Mouse (Mus musculus): Measurements from ENCODE around the gene Gm10226. TPM values are rescaled to one million over a fixed set of nuclear protein-coding genes. Genes with fewer than 3 reads are reported as not detected.

The Gm10226 gene
- polyA plus RNA-seq (2015; fragmentation: Nextera tagmentation; extraction: Ambion mirVana) = 5.9 and 11.5 TPM in 2 replicates

DNA sequence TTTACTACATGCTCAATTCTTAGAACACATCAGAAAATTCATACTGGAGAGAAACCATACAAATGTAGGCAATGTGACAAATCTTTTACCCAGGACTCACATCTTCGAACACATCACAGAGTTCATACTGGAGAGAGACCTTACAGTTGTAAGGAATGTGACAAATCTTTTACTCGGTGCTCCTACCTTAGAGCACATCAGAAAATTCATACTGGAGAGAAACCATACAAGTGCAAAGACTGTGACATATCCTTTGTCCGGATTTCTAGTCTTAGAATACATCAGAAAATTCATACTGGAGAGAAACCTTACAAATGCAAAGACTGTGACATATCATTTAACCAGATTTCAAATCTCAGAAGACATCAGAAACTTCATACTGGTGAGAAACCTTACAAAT is at the start of gene Gm10226:
Gene Gm10226, plus strand, starts transcription at position 301 of the 400 bp plus-strand sequence.

DNA sequence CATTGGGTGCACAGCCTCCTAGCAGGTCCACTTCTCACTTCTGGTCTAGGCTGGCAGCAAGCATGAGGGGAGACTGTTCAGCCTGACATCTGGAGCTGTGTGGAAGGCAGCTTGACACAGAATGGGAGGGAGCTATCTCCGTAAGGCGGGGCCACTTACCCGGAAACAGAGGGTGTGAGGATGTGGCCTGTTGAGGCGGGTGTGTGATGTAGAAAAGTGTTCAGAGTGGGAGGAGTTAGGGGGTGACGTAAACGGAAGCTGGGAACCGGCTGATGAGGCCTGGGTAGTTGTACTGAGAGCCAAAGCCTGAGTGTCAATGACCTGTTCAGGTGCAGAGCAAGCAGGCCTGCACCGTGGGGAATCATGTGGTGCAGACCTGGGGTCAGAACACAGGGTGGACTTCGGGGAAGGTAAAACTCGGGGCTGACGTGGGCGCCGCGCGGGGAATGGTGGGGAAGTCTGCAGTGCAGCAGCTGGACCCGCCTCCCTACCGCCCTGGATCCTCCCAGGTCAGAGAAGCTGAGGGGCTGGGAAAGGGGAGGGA is 41.2 kb upstream of the Gm10226 start, which contains the start of gene Zfp983:
Gene Zfp983, plus strand, starts transcription at position 261 of the 544 bp plus-strand sequence.

DNA sequence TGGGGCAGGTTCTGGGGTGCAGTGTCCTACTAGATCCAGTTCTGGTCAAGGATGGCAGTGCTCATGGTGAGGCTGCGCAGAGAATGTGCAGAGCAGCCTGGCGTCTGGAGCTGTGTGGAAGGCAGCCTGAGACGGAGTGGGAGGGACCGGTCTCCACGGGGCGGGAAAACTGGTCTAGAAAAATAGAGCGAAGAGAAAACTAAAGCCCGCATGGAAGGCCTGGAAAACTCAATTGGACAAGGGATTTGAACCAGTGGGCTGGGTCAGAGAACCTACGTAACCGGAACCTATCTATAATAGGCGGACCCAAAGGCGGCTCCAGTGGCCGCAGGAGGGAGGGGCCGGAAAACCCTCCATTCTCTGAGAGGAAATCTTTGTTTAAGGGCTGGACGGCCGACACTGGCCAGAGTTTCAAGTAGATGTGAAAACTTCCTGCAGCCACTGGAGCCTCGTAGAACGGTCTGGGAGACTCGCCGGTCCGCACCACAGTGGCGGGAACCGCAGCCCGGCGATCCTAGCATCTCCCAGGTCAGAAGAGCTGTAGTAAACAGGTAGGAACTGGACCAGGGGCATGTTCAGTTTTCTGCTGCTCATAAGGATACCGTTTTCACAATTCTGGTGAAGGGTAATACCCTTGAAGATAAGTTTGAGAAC is 15.8 kb downstream of the Gm10226 start, which contains the start of gene Zfp760:
Gene Zfp760, plus strand, starts transcription at position 399 of the 654 bp plus-strand sequence.

DNA sequence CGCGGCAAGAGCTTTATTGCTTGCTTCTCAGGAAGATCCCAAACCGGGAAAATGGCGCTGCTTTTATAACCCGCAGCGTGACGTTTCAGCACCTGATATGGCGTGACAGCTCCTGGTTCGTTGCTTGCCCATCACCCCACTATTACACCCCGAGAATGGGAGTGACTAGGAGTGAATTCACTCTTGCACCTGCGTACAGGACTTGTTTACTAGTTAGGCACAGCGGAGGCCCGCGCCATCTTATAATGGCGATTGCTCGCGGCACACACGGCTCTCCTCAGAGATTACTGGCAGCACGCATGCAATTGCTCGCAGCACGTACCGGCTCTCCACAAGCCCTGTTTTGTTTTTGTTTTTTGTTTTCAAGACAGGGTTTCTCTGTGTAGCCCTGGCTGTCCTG is 38.8 kb downstream of the Gm10226 start, which contains the start of gene Zfp229:
Gene Zfp229, plus strand, starts transcription at position 301 of the 400 bp plus-strand sequence.

Other genes starting within 250 kb of the Gm10226 start
- gene Zfp51, start 241.5 kb upstream of the Gm10226 start, polyA plus RNA-seq (2015; fragmentation: Nextera tagmentation; extraction: Ambion mirVana) = 7.6 and 8.1 TPM in 2 replicates
- 8.6 TPM in 2 replicates for gene Zfp53, start 202.9 kb upstream of the Gm10226 start, polyA plus RNA-seq (2015; fragmentation: Nextera tagmentation; extraction: Ambion mirVana)
- gene Zfp52, start 156.3 kb upstream of the Gm10226 start, polyA plus RNA-seq (2015; fragmentation: Nextera tagmentation; extraction: Ambion mirVana) = 2.8 TPM in 2 replicates
- 13.4 and 13.5 TPM in 2 replicates for gene Zfp948, start 124.9 kb upstream of the Gm10226 start, polyA plus RNA-seq (2015; fragmentation: Nextera tagmentation; extraction: Ambion mirVana)
- 5.3 and 7.3 TPM in 2 replicates for gene Zfp983, start 41.2 kb upstream of the Gm10226 start, polyA plus RNA-seq (2015; fragmentation: Nextera tagmentation; extraction: Ambion mirVana)
- gene Zfp760, start 15.9 kb downstream of the Gm10226 start, polyA plus RNA-seq (2015; fragmentation: Nextera tagmentation; extraction: Ambion mirVana) = 5.6 and 6.2 TPM in 2 replicates
- 8.1 and 8.6 TPM in 2 replicates for gene Zfp229, start 38.9 kb downstream of the Gm10226 start, polyA plus RNA-seq (2015; fragmentation: Nextera tagmentation; extraction: Ambion mirVana)
- 1.4 and 1.7 TPM in 2 replicates for gene Zfp820, start 153.9 kb downstream of the Gm10226 start, polyA plus RNA-seq (2015; fragmentation: Nextera tagmentation; extraction: Ambion mirVana)
- gene Zfp995, start 218.1 kb downstream of the Gm10226 start, polyA plus RNA-seq (2015; fragmentation: Nextera tagmentation; extraction: Ambion mirVana) = 5.0 and 6.5 TPM in 2 replicates